Comparison of ENCODE assay signal across 31 mouse cellular contexts in genomic region chr9:30431909-30432308, GRCm38 (mm10).
"Had no signal": no experiment of that assay in that cellular context is flagged by ENCODE, and none has a peak within 500 bp of the region (broad histone marks: within the 10 kb centered on the region; RNA-seq: fewer than 3 reads in every experiment).

No protein-coding gene starts in this region.

- H3K4me3 ChIP-seq: limb, embryonic 10.5 days; limb, embryonic 12.5 days; limb, embryonic 13.5 days; limb, embryonic 15.5 days; liver, embryonic 12.5 days; liver, embryonic 13.5 days; liver, embryonic 15.5 days; lung, embryonic 15.5 days; megakaryocyte, embryonic 14.5 days; midbrain, embryonic 10.5 days; midbrain, embryonic 12.5 days; midbrain, embryonic 13.5 days; midbrain, embryonic 15.5 days; myocyte had no signal

- ATAC-seq: liver, embryonic 12.5 days; liver, postnatal 0 days; lung, postnatal 0 days; midbrain, embryonic 13.5 days; midbrain, embryonic 15.5 days; midbrain, embryonic 16.5 days had no signal

- H3K27ac ChIP-seq: limb, embryonic 10.5 days; limb, embryonic 12.5 days; limb, embryonic 13.5 days; limb, embryonic 15.5 days; liver, embryonic 12.5 days; liver, embryonic 13.5 days; liver, embryonic 14.5 days; liver, embryonic 15.5 days; lung, embryonic 15.5 days; macrophage; midbrain, embryonic 10.5 days; midbrain, embryonic 12.5 days; midbrain, embryonic 13.5 days; midbrain, embryonic 15.5 days had no signal

- H3K27me3 ChIP-seq: limb, embryonic 12.5 days; limb, embryonic 13.5 days; limb, embryonic 15.5 days; liver, embryonic 12.5 days; liver, embryonic 13.5 days; liver, embryonic 15.5 days; lung, embryonic 15.5 days; megakaryocyte, embryonic 14.5 days; midbrain, embryonic 12.5 days; midbrain, embryonic 13.5 days; midbrain, embryonic 15.5 days had no signal

- H3K9me3 ChIP-seq: limb, embryonic 10.5 days; limb, embryonic 12.5 days; limb, embryonic 13.5 days; limb, embryonic 15.5 days; liver, embryonic 12.5 days; liver, embryonic 13.5 days; liver, embryonic 15.5 days; lung, embryonic 15.5 days; megakaryocyte, embryonic 14.5 days; midbrain, embryonic 10.5 days; midbrain, embryonic 12.5 days; midbrain, embryonic 13.5 days; midbrain, embryonic 15.5 days had no signal

- DNase-seq: left cerebral cortex, postnatal 4 days; liver; liver, embryonic 13.5 days; liver, postnatal 0 days; lung, adult 18-20 months; lung, adult 2 months; lung, embryonic 14.5 days; lung, postnatal 10 days; lung, postnatal 14 days; lung, postnatal 36 days; lung, postnatal 4 days; midbrain, embryonic 14.5 days had no signal

- H3K4me2 ChIP-seq: limb, embryonic 12.5 days; limb, embryonic 13.5 days; limb, embryonic 15.5 days; liver, embryonic 11.5 days; liver, embryonic 12.5 days; liver, embryonic 13.5 days; liver, embryonic 15.5 days; lung, embryonic 14.5 days; lung, embryonic 15.5 days; midbrain, embryonic 11.5 days; midbrain, embryonic 12.5 days; midbrain, embryonic 13.5 days; midbrain, embryonic 15.5 days had no signal

- H3K9ac ChIP-seq: limb, embryonic 12.5 days; limb, embryonic 13.5 days; limb, embryonic 15.5 days; liver, embryonic 12.5 days; liver, embryonic 13.5 days; liver, embryonic 14.5 days; liver, embryonic 15.5 days; liver, postnatal 0 days; lung, embryonic 14.5 days; lung, embryonic 15.5 days; midbrain, embryonic 12.5 days; midbrain, embryonic 13.5 days; midbrain, embryonic 15.5 days had no signal
